Mouse (Mus musculus): Measurements from ENCODE around the gene Rab3il1. TPM values are rescaled to one million over a fixed set of nuclear protein-coding genes. Genes with fewer than 3 reads are reported as not detected.

Gene Rab3il1
- polyA plus RNA-seq, 1 experiment from 2014 or later = 30.0 TPM

DNA sequence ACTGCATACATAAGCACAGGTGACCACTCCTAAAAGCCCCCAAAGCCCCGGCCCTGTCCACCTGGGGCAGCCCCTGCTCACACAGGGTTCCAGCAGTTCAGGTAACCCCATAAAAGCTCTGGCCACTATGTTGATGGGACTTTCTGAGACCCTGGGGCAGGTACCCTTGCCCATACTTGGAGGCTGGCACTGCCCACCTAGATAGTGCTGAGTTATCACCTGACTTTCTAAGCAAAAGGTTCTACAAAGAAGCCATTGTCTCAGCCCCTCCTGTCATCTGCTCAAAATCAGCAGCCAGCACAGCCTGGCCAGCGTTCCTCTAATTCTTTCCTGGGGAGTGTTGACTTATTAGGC, 3.4 kb upstream of the Rab3il1 start:
- H3K27ac ChIP-seq (ENCODE audit: low read depth) = no peak overlapping the region
- H3K27me3 ChIP-seq (replicated peaks; ENCODE audit: control insufficient read depth, insufficient read depth, low read length) = no peaks in the 10 kb centered on the region
- DNase-seq (ENCODE audit: low spot score) = no peak
- ATAC-seq (replicated peaks; ENCODE audit: low FRiP score, low TSS enrichment, low read depth) = no peak
- no peak overlapping the region for H3K4me2 ChIP-seq (ENCODE audit: low read length)
- H3K4me1 ChIP-seq (replicated peaks; ENCODE audit: control insufficient read depth, insufficient read depth, low read length) = 0 out of 2 replicates have a peak, but pooled peaks cover 5% of the 10 kb centered on the region
- WGBS = 68% methylated on average over 2 of the region's 2 CpGs
- 0 out of 2 replicates have a peak, but pooled peaks cover 4% of the 10 kb centered on the region for H3K9me3 ChIP-seq (ENCODE audit: control insufficient read depth, low read length)
- H3K4me3 ChIP-seq (ENCODE audit: low read depth, low read length) = no peak overlapping the region
- no peak overlapping the region for H3K9ac ChIP-seq (ENCODE audit: low read length)
- H3K36me3 ChIP-seq (ENCODE audit: control insufficient read depth, insufficient read depth, low read length) = no peaks in the 10 kb centered on the region

DNA sequence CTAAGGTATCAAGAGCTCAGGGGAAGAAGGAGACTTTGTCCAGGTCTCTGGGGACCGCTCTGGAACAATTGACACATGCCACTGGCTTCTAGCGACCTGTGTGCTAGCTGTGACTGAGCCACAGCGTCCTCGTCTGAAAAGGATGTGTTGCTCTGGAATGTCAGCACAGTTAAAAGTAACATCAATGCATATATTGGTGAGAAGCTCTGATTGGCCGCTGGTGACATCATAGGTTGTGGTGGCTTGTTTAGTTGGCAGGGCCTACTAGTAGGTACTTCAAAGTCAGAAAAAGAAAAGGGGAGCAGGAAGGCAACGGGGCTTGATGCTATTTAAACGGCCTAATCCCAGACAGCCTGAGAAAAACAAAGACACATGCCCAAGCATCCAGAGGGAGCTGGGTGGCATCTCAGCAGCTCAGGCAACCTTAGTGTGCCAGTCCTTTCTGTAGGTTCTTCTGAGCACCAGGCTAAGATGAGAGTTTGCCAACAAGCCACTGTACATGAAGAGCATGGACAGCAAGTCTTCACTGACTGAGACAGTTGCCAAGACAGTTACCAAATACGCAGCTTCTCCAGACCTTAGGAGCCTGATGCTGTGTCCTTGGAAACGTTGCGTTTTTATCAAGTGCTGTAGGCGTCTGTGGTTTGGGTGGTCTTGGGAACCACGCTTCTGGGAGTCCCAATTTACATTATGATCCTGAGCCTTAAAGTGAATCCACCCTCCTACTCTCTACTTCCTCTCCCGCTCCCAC, 2.6 kb upstream of the Rab3il1 start:
- 0 out of 2 replicates have a peak, but pooled peaks cover 4% of the 10 kb centered on the region for H3K9me3 ChIP-seq (ENCODE audit: control insufficient read depth, low read length)
- 62% methylated on average over 13 of the region's 13 CpGs for WGBS
- no peak for ATAC-seq (replicated peaks; ENCODE audit: low FRiP score, low TSS enrichment, low read depth)

DNA sequence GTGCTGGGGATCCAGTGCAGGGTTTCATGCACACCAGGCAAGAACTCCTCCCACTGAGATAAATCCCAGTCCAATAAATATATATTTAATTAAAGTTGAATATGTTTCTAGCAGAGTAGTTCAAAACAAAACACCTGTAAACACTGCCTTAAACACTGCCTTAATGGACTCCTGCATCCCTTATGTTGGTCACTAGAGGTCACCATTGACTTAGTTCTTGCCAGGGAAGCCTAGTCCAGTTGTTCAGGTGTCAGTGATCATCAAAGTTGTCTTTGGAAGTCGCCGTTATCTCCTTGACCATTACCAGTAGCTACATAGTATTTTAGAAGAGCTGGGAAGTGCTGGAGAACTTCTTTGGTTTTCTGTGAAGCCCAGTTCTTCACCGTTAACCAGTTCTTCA, 1.1 kb upstream of the Rab3il1 start:
- Histone ChIP-seq H3K36me3 (ENCODE audit: control insufficient read depth, insufficient read depth, low read length) (no peaks in the 10 kb centered on the region), H3K4me2 (ENCODE audit: low read length) (no peak overlapping the region), H3K9me3 (ENCODE audit: control insufficient read depth, low read length) (0 out of 2 replicates have a peak, but pooled peaks cover 4% of the 10 kb centered on the region), H3K9ac (ENCODE audit: low read length) (no peak overlapping the region), H3K27ac (ENCODE audit: low read depth) (no peak overlapping the region), H3K27me3 (replicated peaks; ENCODE audit: control insufficient read depth, insufficient read depth, low read length) (no peaks in the 10 kb centered on the region), H3K4me3 (ENCODE audit: low read depth, low read length) (no peak overlapping the region), H3K4me1 (replicated peaks; ENCODE audit: control insufficient read depth, insufficient read depth, low read length) (no peaks in the 10 kb centered on the region)
- 18% methylated on average over 3 of the region's 3 CpGs for WGBS
- no peak for DNase-seq (ENCODE audit: low spot score)
- ATAC-seq (replicated peaks; ENCODE audit: low FRiP score, low TSS enrichment, low read depth) = peak; percentile 61; the same call in 1 of the 2 replicates

More for the DNA sequence above, 2.6 kb upstream of the Rab3il1 start:
- Histone ChIP-seq H3K27me3 (replicated peaks; ENCODE audit: control insufficient read depth, insufficient read depth, low read length) (no peaks in the 10 kb centered on the region), H3K4me2 (ENCODE audit: low read length) (no peak overlapping the region), H3K27ac (ENCODE audit: low read depth) (no peak overlapping the region), H3K9ac (ENCODE audit: low read length) (no peak overlapping the region), H3K4me1 (replicated peaks; ENCODE audit: control insufficient read depth, insufficient read depth, low read length) (no peaks in the 10 kb centered on the region), H3K36me3 (ENCODE audit: control insufficient read depth, insufficient read depth, low read length) (no peaks in the 10 kb centered on the region), H3K4me3 (ENCODE audit: low read depth, low read length) (no peak overlapping the region)
- DNase-seq (ENCODE audit: low spot score) = no peak

DNA sequence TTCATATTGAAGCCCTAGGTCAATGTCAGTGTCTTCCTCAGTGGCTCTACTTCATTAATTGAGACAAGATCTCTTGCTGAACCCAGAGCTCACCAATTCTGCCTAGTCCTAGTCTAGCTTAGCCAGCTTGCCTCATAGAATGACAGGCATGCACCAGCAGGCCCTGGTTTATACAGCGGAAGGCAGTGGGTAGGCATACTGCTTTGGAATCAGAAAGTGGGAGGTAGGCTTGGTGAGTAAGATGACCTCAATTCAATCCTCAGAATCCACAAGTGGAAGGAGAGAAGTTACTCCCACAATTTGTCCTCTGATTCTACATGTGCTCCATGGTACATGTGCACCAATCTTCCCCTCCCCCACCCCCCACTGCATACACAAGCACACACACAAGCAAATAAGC, 2.2 kb downstream of the Rab3il1 start:
- Histone ChIP-seq H3K36me3 (ENCODE audit: control insufficient read depth, insufficient read depth, low read length) (no peaks in the 10 kb centered on the region), H3K27me3 (replicated peaks; ENCODE audit: control insufficient read depth, insufficient read depth, low read length) (no peaks in the 10 kb centered on the region), H3K4me3 (ENCODE audit: low read depth, low read length) (no peak overlapping the region), H3K4me1 (replicated peaks; ENCODE audit: control insufficient read depth, insufficient read depth, low read length) (no peaks in the 10 kb centered on the region), H3K27ac (ENCODE audit: low read depth) (no peak overlapping the region), H3K9me3 (ENCODE audit: control insufficient read depth, low read length) (0 out of 2 replicates have a peak, but pooled peaks cover 4% of the 10 kb centered on the region), H3K9ac (ENCODE audit: low read length) (no peak overlapping the region), H3K4me2 (ENCODE audit: low read length) (no peak overlapping the region)
- DNase-seq (ENCODE audit: low spot score) (no peak), ATAC-seq (replicated peaks; ENCODE audit: low FRiP score, low TSS enrichment, low read depth) (no peak)
- 97% methylated on average over 1 of the region's 1 CpGs for WGBS

DNA sequence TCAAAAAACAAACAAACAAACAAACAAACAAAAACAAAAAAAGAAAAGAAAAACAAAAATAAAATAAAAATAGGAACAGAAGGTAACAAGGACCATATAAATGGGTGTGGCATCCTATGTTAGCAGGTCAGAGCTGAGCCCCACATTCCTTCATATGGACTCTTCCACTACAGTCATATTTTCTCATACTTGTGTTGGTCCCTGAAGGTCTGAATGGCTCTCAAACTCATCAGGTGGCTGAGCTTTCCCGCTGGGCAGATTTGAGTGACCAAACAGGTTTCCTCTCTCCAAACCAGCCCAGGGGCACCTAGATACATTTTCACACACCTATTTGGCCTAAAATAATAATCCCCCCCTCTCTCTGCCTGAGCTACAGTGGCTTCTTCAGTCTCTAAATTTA, 9.9 kb downstream of the Rab3il1 start:
- no peak for DNase-seq (ENCODE audit: low spot score)
- Histone ChIP-seq H3K9ac (ENCODE audit: low read length) (no peak overlapping the region), H3K27ac (ENCODE audit: low read depth) (no peak overlapping the region), H3K36me3 (ENCODE audit: control insufficient read depth, insufficient read depth, low read length) (no peaks in the 10 kb centered on the region), H3K4me3 (ENCODE audit: low read depth, low read length) (no peak overlapping the region), H3K27me3 (replicated peaks; ENCODE audit: control insufficient read depth, insufficient read depth, low read length) (no peaks in the 10 kb centered on the region), H3K4me1 (replicated peaks; ENCODE audit: control insufficient read depth, insufficient read depth, low read length) (peaks cover 36% of the 10 kb centered on the region), H3K4me2 (ENCODE audit: low read length) (no peak overlapping the region), H3K9me3 (ENCODE audit: control insufficient read depth, low read length) (no peaks in the 10 kb centered on the region)
- no peak for ATAC-seq (replicated peaks; ENCODE audit: low FRiP score, low TSS enrichment, low read depth)
- 85% methylated on average over 1 of the region's 1 CpGs for WGBS

DNA sequence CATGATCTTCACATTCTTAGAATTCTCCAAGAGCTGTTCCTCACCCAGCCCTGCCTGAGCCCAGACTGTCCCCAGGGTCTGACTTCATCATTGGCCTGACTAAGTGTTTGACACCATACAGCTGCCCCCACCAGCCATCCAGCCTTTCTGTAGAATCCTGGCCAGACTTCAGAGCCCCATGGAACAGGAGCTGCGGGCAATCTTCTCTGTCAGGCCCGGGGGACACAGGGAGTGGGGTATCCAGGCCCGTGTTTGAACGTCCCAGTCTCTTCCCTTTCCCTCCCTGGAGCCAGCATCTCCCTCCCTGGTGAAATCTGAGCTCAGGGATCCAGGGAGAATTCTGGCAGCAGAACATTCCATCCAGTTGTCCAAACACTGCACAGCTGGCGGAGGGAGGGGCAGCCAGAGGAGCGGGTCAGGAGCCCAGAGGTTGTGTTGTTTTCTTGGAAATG, 11.4 kb downstream of the Rab3il1 start:
- ATAC-seq (replicated peaks; ENCODE audit: low FRiP score, low TSS enrichment, low read depth) (peak; percentile 58), DNase-seq (ENCODE audit: low spot score) (peak; percentile 74)
- peak overlapping the region; percentile 91 for H3K27ac ChIP-seq (ENCODE audit: low read depth)
- H3K4me2 ChIP-seq (ENCODE audit: low read length) = 0 out of 2 replicates have a peak overlapping the region, but pooled peaks have one; percentile 0
- peaks cover 42% of the 10 kb centered on the region for H3K4me1 ChIP-seq (replicated peaks; ENCODE audit: control insufficient read depth, insufficient read depth, low read length)
- 0 out of 2 replicates have a peak overlapping the region, but pooled peaks have one; percentile 22 for H3K9ac ChIP-seq (ENCODE audit: low read length)
- no peak overlapping the region for H3K4me3 ChIP-seq (ENCODE audit: low read depth, low read length)
- no peaks in the 10 kb centered on the region for H3K27me3 ChIP-seq (replicated peaks; ENCODE audit: control insufficient read depth, insufficient read depth, low read length)
- no peaks in the 10 kb centered on the region for H3K36me3 ChIP-seq (ENCODE audit: control insufficient read depth, insufficient read depth, low read length)
- WGBS = 12% methylated on average over 6 of the region's 6 CpGs
- H3K9me3 ChIP-seq (ENCODE audit: control insufficient read depth, low read length) = no peaks in the 10 kb centered on the region

DNA sequence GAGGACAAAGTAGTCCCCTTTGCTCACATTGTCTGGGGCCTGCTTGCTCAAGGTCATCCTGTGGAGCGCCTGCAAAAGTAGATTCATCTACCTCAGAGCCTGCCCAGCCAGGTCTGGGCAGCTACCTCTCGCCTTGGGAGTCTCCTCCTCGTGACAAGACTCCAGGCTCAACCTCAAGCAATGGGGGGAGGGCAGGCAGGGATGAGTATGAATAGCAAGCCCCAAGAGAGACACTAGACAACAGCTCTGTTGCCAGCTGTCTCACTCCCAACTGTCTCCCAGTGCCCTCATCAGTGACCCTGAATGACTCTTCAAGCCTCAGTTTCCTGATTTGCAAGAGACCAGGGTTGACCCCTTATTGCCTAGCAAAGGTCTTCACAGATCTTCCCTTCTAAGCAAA, 11.9 kb downstream of the Rab3il1 start:
- Histone ChIP-seq H3K4me3 (ENCODE audit: low read depth, low read length) (no peak overlapping the region), H3K4me1 (replicated peaks; ENCODE audit: control insufficient read depth, insufficient read depth, low read length) (peaks cover 43% of the 10 kb centered on the region), H3K27ac (ENCODE audit: low read depth) (peak overlapping the region; percentile 91), H3K36me3 (ENCODE audit: control insufficient read depth, insufficient read depth, low read length) (no peaks in the 10 kb centered on the region), H3K9me3 (ENCODE audit: control insufficient read depth, low read length) (no peaks in the 10 kb centered on the region), H3K4me2 (ENCODE audit: low read length) (0 out of 2 replicates have a peak overlapping the region, but pooled peaks have one; percentile 0), H3K27me3 (replicated peaks; ENCODE audit: control insufficient read depth, insufficient read depth, low read length) (no peaks in the 10 kb centered on the region), H3K9ac (ENCODE audit: low read length) (no peak overlapping the region)
- DNase-seq (ENCODE audit: low spot score) = no peak
- no peak for ATAC-seq (replicated peaks; ENCODE audit: low FRiP score, low TSS enrichment, low read depth)
- 17% methylated on average over 3 of the region's 3 CpGs for WGBS

DNA sequence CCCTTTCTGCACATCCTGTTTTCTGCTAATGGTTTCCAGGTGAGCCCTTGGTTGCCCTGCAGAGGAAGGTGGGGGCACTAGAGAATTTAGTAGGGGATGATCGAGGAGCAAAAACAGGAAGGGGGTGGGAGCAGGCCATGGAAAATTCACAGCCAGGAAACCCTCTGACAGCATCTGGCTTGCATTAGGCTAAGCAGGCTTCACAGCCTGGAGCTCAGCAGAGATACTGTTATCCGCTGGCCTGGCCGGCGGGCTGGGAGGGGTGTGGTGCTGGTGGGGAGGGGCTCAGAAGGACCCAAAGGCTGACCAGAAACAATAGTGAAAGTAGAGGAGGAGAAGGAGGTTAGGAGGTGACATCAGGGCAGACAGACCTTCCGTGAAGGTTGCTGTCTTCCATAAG, 12.4 kb downstream of the Rab3il1 start:
- H3K9me3 ChIP-seq (ENCODE audit: control insufficient read depth, low read length) = no peaks in the 10 kb centered on the region
- ATAC-seq (replicated peaks; ENCODE audit: low FRiP score, low TSS enrichment, low read depth) = no peak
- H3K4me3 ChIP-seq (ENCODE audit: low read depth, low read length) = no peak overlapping the region
- no peaks in the 10 kb centered on the region for H3K36me3 ChIP-seq (ENCODE audit: control insufficient read depth, insufficient read depth, low read length)
- DNase-seq (ENCODE audit: low spot score) = no peak
- peak overlapping the region; percentile 91 for H3K27ac ChIP-seq (ENCODE audit: low read depth)
- no peaks in the 10 kb centered on the region for H3K27me3 ChIP-seq (replicated peaks; ENCODE audit: control insufficient read depth, insufficient read depth, low read length)
- H3K9ac ChIP-seq (ENCODE audit: low read length) = no peak overlapping the region
- 16% methylated on average over 5 of the region's 5 CpGs for WGBS
- peaks cover 48% of the 10 kb centered on the region for H3K4me1 ChIP-seq (replicated peaks; ENCODE audit: control insufficient read depth, insufficient read depth, low read length)
- H3K4me2 ChIP-seq (ENCODE audit: low read length) = no peak overlapping the region

DNA sequence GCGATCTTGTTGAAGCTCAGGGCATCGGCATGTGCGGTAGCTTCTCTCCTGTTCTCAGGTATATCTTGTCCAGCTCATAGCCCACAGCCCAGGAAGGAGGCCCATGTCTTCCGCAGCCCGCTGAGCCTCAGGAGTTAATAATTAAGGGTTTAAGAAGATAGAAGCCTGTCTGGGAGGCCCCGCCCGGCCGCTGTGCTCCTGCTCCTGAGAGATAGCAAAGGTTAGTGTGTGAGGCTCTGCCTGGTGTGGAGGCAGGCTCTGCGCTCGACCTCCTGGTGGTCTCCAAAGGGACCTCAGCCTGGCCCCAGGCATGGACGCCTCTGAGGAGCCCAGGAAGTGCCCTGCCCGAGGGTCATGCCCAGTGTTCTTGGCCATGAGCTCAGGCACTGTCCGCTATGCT, 13.4 kb downstream of the Rab3il1 start:
- WGBS = 59% methylated on average over 13 of the region's 13 CpGs
- H3K4me3 ChIP-seq (ENCODE audit: low read depth, low read length) = no peak overlapping the region
- no peaks in the 10 kb centered on the region for H3K27me3 ChIP-seq (replicated peaks; ENCODE audit: control insufficient read depth, insufficient read depth, low read length)
- H3K9me3 ChIP-seq (ENCODE audit: control insufficient read depth, low read length) = no peaks in the 10 kb centered on the region
- peaks cover 57% of the 10 kb centered on the region for H3K4me1 ChIP-seq (replicated peaks; ENCODE audit: control insufficient read depth, insufficient read depth, low read length)
- no peak overlapping the region for H3K9ac ChIP-seq (ENCODE audit: low read length)
- 0 out of 2 replicates have a peak overlapping the region, but pooled peaks have one; percentile 17 for H3K27ac ChIP-seq (ENCODE audit: low read depth)
- H3K4me2 ChIP-seq (ENCODE audit: low read length) = peak overlapping the region; percentile 32
- ATAC-seq (replicated peaks; ENCODE audit: low FRiP score, low TSS enrichment, low read depth) (0 out of 2 replicates have a peak, but pooled peaks have one; percentile 24), DNase-seq (ENCODE audit: low spot score) (no peak)
- H3K36me3 ChIP-seq (ENCODE audit: control insufficient read depth, insufficient read depth, low read length) = no peaks in the 10 kb centered on the region

Measured in intestine, embryonic 14.5 days (tissue).